Mouse (Mus musculus) hematopoietic stem cell, adult 5-6 weeks (primary cell): ENCODE measurements around the gene 4921509C19Rik. TPM values are rescaled to one million over a fixed set of nuclear protein-coding genes. Genes with fewer than 3 reads are reported as not detected.
"Not testable (repeated sequence)": the region's sequence is repeated elsewhere in the genome, so short reads cannot be mapped to it uniquely, and the experiment has no call there.

Experiments used
- ATAC-seq, 2 experiments: fragments of 125-278 bp in 1 of 2; replicated peaks in 1 of 2; 2 replicates each; pipeline ENCODE4 v1.8.0; 2016 to 2017; ENCODE audit warnings: inconsistent platforms in 2 of 2, mild to moderate bottlenecking in 2 of 2, moderate number of reproducible peaks in 2 of 2, low read depth in 1 of 2, moderate TSS enrichment in 1 of 2; ENCODE audit not compliant: low FRiP score in 2 of 2, poor library complexity in 2 of 2, severe bottlenecking in 2 of 2, insufficient read depth in 1 of 2, low TSS enrichment in 1 of 2
- total RNA-seq: library from RNA; stranded (forward); fragments of 172-1452, 232-1000 nt; gene quantifications from 2 replicates; pipeline ENCODE4 v1.2.3, GENCODE M21; 2017

The 4921509C19Rik gene
- not detected in 2 replicates for total RNA-seq

GRCm38 (mm10) chr2:151476053-151476452 lies at the start of gene 4921509C19Rik:
4921509C19Rik (minus strand) TSS chr2:151476153.
- not testable (repeated sequence) for ATAC-seq

GRCm38 (mm10) chr2:151525520-151525919 lies 49.6 kb upstream of the 4921509C19Rik start:
- ATAC-seq, result no peak

GRCm38 (mm10) chr2:151524324-151525041 lies 48.5 kb upstream of the 4921509C19Rik start:
- ATAC-seq, result peak; percentile 17 to 46; a peak in 2 of 4 replicates

- peak; percentile 36 to 42; a peak in 2 of 4 replicates for ATAC-seq
Measured at GRCm38 (mm10) chr2:151519000-151519399, 43.0 kb upstream of the 4921509C19Rik start.

GRCm38 (mm10) chr2:151513525-151514285 lies 37.8 kb upstream of the 4921509C19Rik start:
- no peak for ATAC-seq

- ATAC-seq, result no peak; a peak in 1 of 4 replicates
Measured at GRCm38 (mm10) chr2:151512199-151512598, 36.2 kb upstream of the 4921509C19Rik start.

GRCm38 (mm10) chr2:151504226-151504625 lies 28.3 kb upstream of the 4921509C19Rik start:
- no peak for ATAC-seq

- no peak for ATAC-seq
Measured at GRCm38 (mm10) chr2:151500442-151501007, 24.6 kb upstream of the 4921509C19Rik start.

- no peak for ATAC-seq
Measured at GRCm38 (mm10) chr2:151498358-151498757, 22.4 kb upstream of the 4921509C19Rik start.

GRCm38 (mm10) chr2:151494035-151494803 lies 18.3 kb upstream of the 4921509C19Rik start, which contains the start of gene Nsfl1c:
Nsfl1c (plus strand) TSS chr2:151494182.
- peak; percentile 99 for ATAC-seq

GRCm38 (mm10) chr2:151486496-151486895 lies 10.5 kb upstream of the 4921509C19Rik start:
- ATAC-seq, result no peak

- not testable (repeated sequence) for ATAC-seq
Measured at GRCm38 (mm10) chr2:151434971-151435370, 41.0 kb downstream of the 4921509C19Rik start.

- not testable (repeated sequence) for ATAC-seq
Measured at GRCm38 (mm10) chr2:151434203-151434602, 41.8 kb downstream of the 4921509C19Rik start.

Other genes with a start within 250 kb of the 4921509C19Rik start
- 133 and 152 TPM in 2 replicates for gene Nsfl1c, start 18.0 kb upstream of the 4921509C19Rik start, total RNA-seq
- gene Fkbp1a, start 66.3 kb upstream of the 4921509C19Rik start, total RNA-seq, result 33.6 and 41.1 TPM in 2 replicates
- gene Sdcbp2, start 96.5 kb upstream of the 4921509C19Rik start, total RNA-seq, result 0.63 TPM in 1 of 2 replicates, not detected in the other
- not detected in 2 replicates for gene Snph, start 156.4 kb upstream of the 4921509C19Rik start, total RNA-seq
- gene Rad21l, start 192.4 kb upstream of the 4921509C19Rik start, total RNA-seq, result not detected in 2 replicates
- gene Tmem74b, start 225.9 kb upstream of the 4921509C19Rik start, total RNA-seq, result not detected in 2 replicates